Mouse (Mus musculus) embryonic fibroblast, embryonic 13.5 days (primary cell): ENCODE results near the gene Ubl4a. TPM values are rescaled to one million over a fixed set of nuclear protein-coding genes. Genes with fewer than 3 reads are reported as not detected.

ENCODE experiments used
- H3K27ac ChIP-seq: 2 replicates; pipeline ENCODE4 v1.5.1; 2012; ENCODE audit warnings: low read length, control low read depth, inconsistent platforms; ENCODE audit not compliant: insufficient read depth
- H3K4me1 ChIP-seq: 2 replicates; pipeline ENCODE4 v1.6.1; 2011; ENCODE audit warnings: low read length; ENCODE audit not compliant: control insufficient read depth, insufficient read depth
- H3K4me3 ChIP-seq: 2 replicates; pipeline ENCODE4 v1.5.1; 2011; ENCODE audit warnings: mild to moderate bottlenecking, control low read depth, low read length; ENCODE audit not compliant: insufficient read depth
- CTCF ChIP-seq: IDR thresholded peaks from 2 replicates; pipeline ENCODE4 v1.5.1; 2011; ENCODE audit warnings: mild to moderate bottlenecking, control low read depth, low read length, moderate library complexity, borderline replicate concordance; ENCODE audit not compliant: insufficient read depth
- POLR2A ChIP-seq: IDR thresholded peaks from 2 replicates; pipeline ENCODE4 v1.6.1; 2011; ENCODE audit warnings: low read depth, mild to moderate bottlenecking, control low read depth, low read length, moderate library complexity
- polyA plus RNA-seq: library from polyadenylated mRNA; stranded (reverse); fragments of >200 nt; gene quantifications from 2 replicates; pipeline ENCODE4 v1.2.4, GENCODE M21; 2011; ENCODE audit warnings: low read depth; ENCODE audit not compliant: missing spikeins, insufficient read length

The Ubl4a gene
- polyA plus RNA-seq, result 47.0 and 62.6 TPM in 2 replicates

DNA sequence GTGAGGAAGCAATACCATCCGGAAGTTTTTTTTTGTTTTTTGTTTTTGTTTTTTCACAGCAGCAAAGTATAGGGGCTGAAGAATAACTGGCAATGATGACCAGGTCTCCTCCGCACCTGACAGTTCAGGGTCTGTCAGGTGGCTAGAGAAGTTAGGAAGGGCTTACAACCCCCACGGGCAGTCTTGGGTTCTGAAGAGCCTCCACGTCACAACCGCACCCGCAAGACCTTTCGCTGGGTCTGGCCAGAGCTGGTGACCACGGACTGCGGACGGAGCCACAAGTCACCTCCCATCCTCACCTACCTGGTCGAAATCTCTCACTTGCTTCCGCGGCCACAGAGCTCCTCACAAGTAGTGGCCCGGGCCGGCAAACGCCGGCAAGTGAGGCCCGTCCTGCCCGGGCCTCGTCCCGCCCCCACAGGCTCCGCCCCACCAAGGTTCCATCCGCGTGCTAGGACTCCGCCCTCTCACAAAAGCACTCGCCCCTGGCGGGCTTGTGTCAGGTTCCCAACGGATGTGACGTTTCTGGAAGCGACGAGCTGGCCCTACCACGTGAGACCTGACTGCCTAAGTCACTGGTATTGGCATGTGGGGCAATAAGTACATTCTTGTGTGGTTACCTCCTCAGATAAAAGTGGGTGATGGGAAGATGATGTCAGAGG lies at the start of gene Ubl4a, which contains the start of gene Slc10a3:
Gene Ubl4a, minus strand, starts transcription at position 331 of the 662 bp plus-strand sequence.
Gene Slc10a3, minus strand, starts transcription at position 462 of the 662 bp plus-strand sequence.
- Histone ChIP-seq H3K4me1 (no peaks in the 10 kb centered on the region), H3K4me3 (peak within 1 kb of the TSS; percentile 55), H3K27ac (no peak within 1 kb of the TSS)
- TF ChIP-seq POLR2A, result peak; percentile 92
- no peak for TF ChIP-seq CTCF

DNA sequence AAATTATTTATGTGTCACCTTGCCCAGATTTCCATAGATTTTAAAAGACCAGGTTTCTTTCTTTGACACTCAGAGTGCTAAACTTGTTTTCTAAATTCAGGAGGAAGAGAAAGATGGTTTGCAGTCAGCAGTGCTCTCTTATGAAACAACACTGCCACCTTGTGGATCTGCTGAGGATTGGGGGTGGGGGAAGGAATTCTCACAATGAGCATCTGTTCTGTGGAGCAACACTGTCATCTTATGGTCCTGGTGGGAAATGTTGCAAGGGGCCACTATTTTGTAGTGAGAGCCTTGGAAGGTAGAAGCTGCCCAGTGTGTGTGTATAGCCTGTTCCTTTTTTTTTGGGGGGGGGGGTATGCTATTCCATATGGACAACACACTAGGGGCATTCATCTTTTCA lies 40.4 kb upstream of the Ubl4a start:
- Histone ChIP-seq H3K27ac (no peak overlapping the region), H3K4me3 (no peak overlapping the region), H3K4me1 (no peaks in the 10 kb centered on the region)
- TF ChIP-seq POLR2A (no peak), CTCF (peak; percentile 22; the same call in 1 of the 2 replicates)

DNA sequence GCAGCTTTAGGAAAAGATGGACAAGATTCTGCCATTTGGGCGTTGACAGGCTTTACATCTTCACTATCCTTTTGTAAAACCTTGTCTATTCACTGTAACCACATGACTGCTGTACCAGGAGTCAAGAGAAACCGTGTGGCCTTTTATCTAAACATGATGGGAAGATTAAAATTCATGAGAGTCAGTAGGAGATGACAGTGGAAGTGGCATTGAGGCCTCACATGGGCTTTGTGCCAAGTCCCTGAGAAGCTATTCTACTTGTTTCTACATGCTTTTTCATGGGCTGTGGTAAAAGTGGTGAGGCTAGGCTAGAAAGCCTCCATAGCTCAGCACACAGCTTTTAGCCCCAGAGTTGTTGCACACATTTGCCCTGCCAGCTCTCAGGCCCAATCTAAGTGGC lies 35.3 kb upstream of the Ubl4a start:
- H3K4me1 ChIP-seq, result no peaks in the 10 kb centered on the region
- no peak overlapping the region for H3K4me3 ChIP-seq
- TF ChIP-seq POLR2A (no peak), CTCF (no peak)
- no peak overlapping the region for H3K27ac ChIP-seq

DNA sequence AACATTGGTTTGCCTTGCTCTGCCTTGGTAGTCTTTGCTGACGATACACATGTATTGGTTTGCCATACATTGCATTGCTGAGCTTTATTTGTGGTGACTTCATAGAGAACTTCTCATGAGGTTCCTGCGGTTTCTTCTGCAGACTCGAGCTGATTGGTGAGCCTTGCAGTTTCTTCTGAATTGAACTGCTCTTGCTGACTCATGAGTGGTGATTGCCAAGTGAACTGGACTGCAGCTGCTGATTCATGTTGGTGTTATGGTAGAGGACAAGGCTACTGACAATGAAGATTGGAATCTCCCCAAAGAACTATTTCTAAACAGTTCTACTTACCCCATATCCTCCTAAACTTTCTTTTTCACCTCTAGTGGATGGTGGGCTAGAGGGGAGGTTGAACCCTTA lies 27.1 kb upstream of the Ubl4a start:
- Histone ChIP-seq H3K4me1 (no peaks in the 10 kb centered on the region), H3K4me3 (no peak overlapping the region), H3K27ac (no peak overlapping the region)
- TF ChIP-seq CTCF, result no peak
- no peak for TF ChIP-seq POLR2A

DNA sequence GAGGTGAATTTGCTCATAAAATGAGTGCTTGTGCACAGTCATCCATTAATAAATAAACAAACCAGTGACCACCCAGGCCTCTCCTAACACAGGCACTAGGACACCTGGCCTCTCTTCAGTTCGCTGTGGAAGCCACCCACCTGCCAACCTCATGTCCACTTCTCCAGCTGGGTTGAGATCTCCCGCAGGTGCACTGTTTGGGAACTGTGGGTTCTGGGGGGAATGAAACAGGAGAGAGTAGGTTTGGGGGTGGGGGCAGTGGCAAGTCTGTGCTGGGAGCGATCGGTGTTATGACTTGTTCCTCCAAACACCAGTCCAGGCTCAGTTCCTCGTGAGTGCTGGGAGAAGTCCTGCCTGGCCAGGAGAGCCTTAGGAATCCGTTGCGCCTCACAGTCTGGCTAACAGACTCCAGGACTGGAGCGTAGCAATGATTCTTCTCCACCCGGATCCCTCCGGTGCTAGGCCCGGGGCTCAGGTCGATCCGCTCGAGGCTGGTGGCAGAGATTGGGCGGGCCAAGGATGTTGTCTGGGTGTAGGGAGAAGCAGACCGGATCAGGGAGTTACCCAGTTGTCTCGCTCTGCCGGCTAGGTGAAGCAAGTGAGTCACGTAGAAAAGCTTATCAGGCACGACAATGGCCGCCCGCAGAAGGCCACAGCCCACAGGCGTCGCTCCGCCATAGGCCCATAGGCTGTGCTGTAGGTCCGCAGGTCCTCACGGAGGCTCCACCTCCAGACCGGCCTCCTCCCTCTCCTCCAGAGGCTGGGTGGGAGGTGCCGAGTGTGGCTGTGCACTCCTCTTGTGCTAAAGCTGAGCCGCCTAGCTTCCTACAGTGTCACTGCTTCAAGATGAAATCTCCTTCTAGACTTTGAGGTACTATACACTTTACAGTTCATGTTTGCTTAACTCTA lies 19.8 kb upstream of the Ubl4a start, which contains the start of the genes Fam3a and Ikbkg:
Gene Fam3a, minus strand, starts transcription at position 738 of the 909 bp plus-strand sequence.
Gene Ikbkg, plus strand, starts transcription at position 756 of the 909 bp plus-strand sequence.
- peak within 1 kb of the TSS; percentile 75 for H3K27ac ChIP-seq
- no peaks in the 10 kb centered on the region; the same call in 1 of the 2 replicates for H3K4me1 ChIP-seq
- TF ChIP-seq CTCF (no peak), POLR2A (peak; percentile 79)
- peak within 1 kb of the TSS; percentile 61 for H3K4me3 ChIP-seq

DNA sequence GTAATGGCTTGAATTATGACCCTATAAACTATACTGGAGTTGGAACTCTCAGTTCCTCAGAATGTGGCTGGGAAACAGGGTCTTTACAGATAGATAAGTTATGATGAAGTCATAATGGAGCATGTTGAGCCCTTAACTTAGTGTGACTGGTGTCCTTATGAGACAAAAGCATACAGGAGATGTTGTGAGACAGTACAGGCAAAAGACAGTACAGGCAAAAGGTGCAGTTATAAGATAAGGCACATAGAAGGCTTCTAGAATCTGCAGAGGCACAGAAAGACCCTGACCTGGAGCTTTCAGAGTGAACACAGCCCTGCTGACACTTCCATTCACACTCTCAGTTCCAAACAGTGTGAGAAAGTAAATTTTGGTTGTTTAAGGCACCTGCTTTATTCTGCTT lies 15.1 kb upstream of the Ubl4a start:
- no peaks in the 10 kb centered on the region; the same call in 1 of the 2 replicates for H3K4me1 ChIP-seq
- no peak overlapping the region for H3K27ac ChIP-seq
- TF ChIP-seq CTCF (no peak), POLR2A (no peak)
- H3K4me3 ChIP-seq, result no peak overlapping the region

DNA sequence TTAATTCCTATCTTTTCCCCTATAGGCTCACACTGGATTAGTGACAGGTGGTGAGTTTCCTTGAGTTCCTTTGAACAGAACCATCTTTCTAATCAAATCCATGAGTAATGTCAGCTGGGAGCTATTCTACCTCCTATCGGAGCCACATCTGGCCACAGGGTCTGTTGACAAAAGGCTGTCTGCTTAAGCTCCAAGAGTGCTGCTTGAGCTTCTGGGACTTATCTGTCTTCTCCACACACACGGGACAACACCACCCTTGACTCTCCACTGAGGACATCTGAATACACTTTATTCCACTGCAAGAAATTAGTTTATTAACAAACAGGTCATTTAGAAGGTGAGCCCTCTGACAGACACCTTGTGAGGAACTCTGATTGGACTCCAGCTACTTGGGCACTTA lies 11.4 kb upstream of the Ubl4a start:
- no peaks in the 10 kb centered on the region for H3K4me1 ChIP-seq
- H3K27ac ChIP-seq, result no peak overlapping the region
- no peak overlapping the region for H3K4me3 ChIP-seq
- no peak for TF ChIP-seq CTCF
- TF ChIP-seq POLR2A, result no peak

DNA sequence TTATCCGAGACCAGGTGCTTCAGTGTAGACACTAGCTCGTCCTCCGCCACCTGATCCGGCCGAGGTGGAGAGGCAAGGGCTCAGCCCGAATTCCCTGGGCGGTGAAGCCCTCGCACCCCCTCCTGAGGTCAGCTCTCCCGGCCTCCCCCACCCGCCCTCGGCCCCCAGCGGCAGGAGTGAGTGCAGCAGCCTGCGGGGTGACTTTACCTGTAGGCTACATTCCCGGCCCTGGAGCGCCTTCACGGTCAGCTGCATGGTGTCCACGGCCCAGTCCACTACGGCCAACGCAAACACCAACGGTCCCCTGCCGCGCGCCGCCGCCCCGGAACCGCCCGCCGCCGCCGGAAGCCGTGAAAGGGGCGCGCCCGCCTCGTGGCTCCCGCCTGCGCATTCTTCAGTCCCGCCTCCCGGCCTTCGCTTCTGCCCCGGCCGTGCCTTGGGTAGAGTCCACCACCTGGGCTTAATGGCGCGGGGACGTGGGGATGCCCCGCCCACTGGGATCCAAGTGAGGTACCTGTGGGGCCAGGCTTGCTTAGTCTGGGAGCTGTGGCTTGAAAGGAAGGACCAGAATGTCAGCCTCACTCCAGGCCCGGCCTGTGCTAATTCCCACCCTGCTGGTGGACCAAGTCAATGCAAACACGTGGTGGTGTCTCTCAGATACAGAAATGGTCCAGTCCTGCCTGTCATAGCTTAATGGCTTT lies 4.7 kb downstream of the Ubl4a start:
- Histone ChIP-seq H3K27ac (peak overlapping the region; percentile 21; the same call in 1 of the 2 replicates), H3K4me1 (peaks cover 4% of the 10 kb centered on the region; the same call in 1 of the 2 replicates), H3K4me3 (peak overlapping the region; percentile 83)
- no peak for TF ChIP-seq CTCF
- peak; percentile 67 for TF ChIP-seq POLR2A

DNA sequence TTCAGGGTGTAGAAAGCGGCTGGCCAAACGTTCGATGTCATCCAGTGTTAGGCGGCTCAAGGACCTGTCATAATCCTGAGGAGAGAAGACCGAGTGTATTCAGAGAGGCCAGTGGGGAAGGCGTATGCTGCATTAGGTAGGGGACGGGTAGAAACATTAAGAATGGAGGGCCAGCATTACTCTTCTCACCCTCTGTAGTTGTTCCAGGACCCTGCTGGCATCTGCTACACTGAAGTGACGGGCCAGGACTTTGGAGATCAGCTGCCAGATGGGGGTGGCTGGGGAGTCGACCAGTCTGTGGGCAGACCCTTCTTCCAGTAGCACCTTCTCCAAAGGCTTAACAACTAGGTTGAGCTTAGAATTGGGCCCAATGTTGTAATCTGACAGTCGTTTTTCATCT lies 5.5 kb downstream of the Ubl4a start:
- H3K4me3 ChIP-seq, result peak overlapping the region; percentile 83
- TF ChIP-seq POLR2A, result no peak
- TF ChIP-seq CTCF, result no peak
- peaks cover 4% of the 10 kb centered on the region; the same call in 1 of the 2 replicates for H3K4me1 ChIP-seq
- no peak overlapping the region for H3K27ac ChIP-seq
